Mouse (Mus musculus) megakaryocyte, embryonic 14.5 days (primary cell): ENCODE results near the gene Eri3.

Experiments
- FLI1 ChIP-seq: IDR thresholded peaks from 2 replicates; pipeline ENCODE4 v1.6.1; 2012; ENCODE audit warnings: low read length, inconsistent platforms, mixed read lengths
- GATA1 ChIP-seq: IDR thresholded peaks from 3 replicates; pipeline ENCODE4 v1.6.1; 2012; ENCODE audit warnings: mixed read lengths, low read length, inconsistent platforms, borderline replicate concordance

DNA sequence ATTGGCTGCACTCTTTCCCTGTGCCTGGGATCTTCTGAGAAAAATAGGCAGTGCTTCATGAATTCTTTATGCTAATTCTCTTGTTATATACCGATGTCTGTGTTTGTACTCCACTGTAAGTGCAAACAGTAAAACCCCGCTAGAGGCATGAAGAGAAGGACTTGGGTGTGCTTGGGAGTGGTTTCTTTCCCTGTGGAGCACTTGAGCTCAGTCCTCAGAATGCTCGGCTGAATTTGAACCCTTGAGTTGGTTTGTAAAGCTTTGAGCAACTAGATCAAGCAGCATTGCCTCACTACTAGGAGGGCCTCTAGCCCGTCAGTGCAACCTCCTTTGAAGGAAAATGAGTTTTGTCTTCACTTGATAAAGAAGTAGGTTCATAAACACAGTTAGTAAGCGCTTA is 42.0 kb downstream of the Eri3 start:
- TF ChIP-seq GATA1 (no peak), FLI1 (no peak)
